Mouse (Mus musculus) hematopoietic stem cell, adult 5-6 weeks (primary cell): Measurements from ENCODE around the gene Itpkb. TPM values are rescaled to one million over a fixed set of nuclear protein-coding genes. Genes with fewer than 3 reads are reported as not detected.

ENCODE experiments used
- ATAC-seq, 2 experiments: fragments of 125-278 bp in 1 of 2; replicated peaks in 1 of 2; 2 replicates each; pipeline ENCODE4 v1.8.0; 2016 to 2017; ENCODE audit warnings: inconsistent platforms in 2 of 2, mild to moderate bottlenecking in 2 of 2, moderate number of reproducible peaks in 2 of 2, low read depth in 1 of 2, moderate TSS enrichment in 1 of 2; ENCODE audit not compliant: low FRiP score in 2 of 2, poor library complexity in 2 of 2, severe bottlenecking in 2 of 2, insufficient read depth in 1 of 2, low TSS enrichment in 1 of 2
- total RNA-seq: library from RNA; stranded (forward); fragments of 172-1452, 232-1000 nt; gene quantifications from 2 replicates; pipeline ENCODE4 v1.2.3, GENCODE M21; 2017

The Itpkb gene
- total RNA-seq, 1 experiment from 2014 or later, result 25.3 TPM

DNA sequence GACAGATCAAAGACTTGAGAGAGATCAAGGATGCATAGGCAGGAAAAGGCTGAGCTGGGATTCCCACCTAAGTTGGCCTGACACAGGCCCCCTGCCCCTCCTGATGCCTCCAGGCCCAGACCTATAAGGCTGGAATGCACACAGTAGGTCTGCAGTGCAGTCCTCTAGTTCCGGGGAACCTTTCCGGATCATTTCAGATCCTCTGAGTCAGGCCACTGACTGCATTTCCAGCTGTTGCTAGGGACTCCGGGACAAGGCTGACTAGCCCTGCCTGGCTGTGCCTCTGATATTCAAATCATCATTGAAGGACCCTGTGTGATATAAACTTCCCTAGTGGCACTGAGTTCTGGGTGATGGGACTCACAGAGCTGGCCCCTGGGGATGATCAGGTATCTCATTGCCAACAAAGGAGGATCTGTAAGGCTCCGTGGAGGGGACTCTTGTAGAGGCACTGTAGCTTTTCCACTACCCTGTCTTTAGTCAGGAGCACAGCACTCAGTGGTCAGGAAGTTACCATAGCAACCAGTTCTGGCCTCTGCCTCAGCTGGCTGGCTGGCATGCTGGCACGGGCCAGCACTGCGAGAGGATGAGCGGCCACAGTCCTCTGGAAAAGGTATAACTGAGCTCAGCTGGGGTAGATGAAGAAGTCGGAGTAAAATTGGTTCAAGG, 90.3 kb downstream of the Itpkb start:
- ATAC-seq, result no peak

DNA sequence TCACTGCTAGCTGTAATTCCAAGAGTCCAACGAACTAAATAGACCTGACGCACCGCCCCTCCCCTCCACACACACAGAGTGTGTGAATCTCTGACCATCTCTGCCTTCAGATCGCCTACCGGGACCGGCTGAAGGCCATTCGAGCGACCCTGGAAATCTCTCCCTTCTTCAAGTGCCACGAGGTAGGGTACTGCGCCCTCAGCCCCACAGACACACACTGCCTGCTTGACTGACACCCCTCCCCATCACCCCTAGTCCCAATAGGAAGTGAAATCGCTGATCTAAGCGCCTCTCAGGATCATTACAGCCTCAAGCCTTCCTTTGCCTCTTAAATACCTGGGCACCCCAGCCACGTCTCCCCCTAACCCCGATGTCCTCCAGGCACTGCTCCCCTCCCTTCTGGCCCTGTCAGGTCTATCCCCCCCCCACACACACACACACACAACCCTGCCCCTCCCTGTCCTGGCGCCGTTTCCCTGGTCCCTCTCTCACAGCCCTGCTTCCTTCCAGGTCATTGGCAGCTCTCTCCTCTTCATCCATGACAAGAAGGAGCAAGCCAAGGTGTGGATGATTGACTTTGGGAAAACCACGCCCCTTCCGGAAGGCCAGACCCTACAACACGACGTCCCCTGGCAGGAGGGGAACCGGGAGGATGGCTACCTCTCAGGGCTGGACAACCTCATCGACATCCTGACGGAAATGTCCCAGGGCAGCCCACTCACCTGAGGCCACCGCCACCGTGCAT, 91.1 kb downstream of the Itpkb start:
- no peak for ATAC-seq

DNA sequence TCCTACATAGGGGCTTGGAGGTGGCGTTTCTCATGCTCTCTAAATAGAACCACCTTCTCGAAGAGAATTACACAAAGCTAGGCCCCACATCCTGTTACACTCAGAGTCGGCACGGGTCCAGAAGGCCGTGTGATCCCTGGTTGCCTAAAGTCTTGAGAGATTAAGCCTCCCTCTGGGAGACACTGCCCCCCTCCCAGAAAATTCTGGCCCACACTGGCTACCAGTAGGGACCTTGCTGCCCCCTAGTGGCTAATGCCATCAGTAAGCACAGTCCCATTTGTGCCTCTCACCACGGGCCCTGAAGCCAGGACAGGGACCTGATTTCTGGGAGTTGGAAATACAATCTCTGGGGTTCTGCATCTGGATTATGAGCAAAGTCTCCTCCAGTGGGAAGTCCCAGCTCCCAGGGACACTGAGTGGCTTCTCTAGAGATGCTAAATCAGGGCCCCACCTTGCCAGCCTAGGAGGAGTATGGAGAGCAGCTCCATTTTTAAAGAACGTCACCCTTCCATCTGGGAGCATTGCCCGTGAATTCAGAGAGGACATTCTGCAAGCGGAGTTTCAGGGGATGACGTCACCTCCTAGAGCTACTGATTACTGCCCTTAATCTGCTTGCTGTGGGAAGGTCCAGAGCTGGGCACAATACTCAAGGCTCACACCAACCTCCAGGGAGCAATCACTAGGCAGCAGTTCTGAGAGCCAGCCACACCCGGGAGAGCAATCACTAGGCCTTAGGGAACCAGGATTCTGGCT, 92.0 kb downstream of the Itpkb start:
- peak; percentile 49 to 73; a peak in 3 of 4 replicates for ATAC-seq

DNA sequence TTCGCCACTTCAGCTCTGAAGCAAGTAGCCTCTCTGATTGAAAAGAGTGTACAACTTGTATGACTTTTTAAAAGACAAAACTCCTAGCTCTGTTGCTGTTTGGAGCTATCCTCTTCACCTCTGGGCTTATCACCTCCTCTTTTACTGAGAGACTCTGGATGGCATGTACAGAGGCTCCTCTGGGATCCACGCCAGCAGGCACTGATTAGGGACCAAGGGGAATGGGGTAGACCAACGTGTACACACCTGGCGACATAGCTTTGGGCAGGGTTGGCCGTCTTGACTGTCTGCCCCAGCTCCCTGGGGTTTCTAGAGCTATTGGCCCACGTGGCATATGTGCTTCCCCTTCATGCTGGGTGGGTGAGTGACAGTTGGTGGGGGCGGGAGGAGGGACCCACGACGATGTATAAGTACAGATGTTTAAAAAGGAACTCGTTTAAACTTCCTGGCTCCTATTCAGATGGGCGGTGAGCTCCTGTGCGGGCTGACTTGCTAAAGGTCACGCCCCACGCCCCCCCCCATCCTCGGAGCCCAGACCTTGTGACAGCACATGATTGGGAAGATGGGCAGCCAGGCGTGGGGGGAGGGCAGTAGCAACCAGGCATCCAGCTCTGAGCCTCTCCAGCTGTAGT, 92.8 kb downstream of the Itpkb start:
- peak; percentile 44 to 57 for ATAC-seq

DNA sequence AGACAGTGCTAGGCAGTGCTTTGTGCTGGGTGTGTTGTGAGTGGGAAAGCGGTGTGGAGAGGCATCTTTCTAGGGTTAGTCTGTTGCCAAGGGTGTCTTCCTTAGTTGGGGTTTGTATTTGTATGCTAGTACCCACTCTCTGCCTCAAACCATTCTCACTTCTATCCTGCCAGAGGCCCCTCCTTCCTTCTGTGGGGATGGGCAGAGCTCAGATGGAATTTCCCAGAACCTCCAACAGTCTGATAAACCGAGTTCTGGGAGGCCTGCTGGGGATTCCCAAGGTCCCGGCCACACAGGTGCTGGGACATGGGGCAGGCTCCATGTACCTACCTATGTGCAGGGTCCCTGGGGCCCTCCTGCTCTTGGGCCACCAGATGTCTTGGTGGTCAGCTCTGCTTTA, 93.6 kb downstream of the Itpkb start:
- ATAC-seq, result no peak

DNA sequence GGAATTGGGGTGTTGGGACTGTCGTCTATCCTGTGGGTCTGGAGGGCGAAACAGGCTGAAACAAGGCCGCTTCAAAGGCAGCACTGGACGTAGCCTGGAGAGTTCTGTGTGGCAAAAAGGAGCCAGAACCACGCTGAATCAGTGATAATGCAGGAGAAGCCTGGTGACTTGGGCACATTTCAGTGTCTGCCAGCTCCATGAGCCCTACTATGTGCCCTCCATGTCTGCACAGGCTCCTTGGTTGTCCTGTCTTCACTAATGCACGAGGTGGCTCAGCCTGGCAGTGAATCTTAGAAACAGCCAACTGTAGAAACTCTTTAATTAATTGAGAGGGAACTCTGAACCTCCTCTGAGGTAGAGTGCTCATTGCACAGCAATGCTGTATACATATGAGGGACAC, 96.1 kb downstream of the Itpkb start:
- ATAC-seq, result no peak

DNA sequence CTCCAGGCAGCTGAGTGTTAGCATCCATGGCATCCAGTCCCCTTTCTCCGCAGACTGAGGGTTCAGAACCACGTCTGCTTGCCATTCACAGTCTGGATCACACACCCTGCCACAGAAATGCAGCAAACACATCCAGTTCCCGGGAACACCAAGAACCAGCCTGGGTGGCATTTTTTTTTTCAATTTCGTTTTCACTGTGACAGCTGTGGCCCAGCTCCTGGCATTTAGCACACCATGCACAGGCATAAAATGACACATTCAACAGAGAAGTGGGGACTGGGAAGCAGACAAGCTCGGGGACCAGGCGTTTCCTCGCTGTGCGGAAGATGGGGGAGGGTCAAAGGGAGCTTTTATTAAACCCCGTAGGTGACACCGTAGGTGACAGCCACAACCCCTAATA, 97.4 kb downstream of the Itpkb start:
- ATAC-seq, result no peak

DNA sequence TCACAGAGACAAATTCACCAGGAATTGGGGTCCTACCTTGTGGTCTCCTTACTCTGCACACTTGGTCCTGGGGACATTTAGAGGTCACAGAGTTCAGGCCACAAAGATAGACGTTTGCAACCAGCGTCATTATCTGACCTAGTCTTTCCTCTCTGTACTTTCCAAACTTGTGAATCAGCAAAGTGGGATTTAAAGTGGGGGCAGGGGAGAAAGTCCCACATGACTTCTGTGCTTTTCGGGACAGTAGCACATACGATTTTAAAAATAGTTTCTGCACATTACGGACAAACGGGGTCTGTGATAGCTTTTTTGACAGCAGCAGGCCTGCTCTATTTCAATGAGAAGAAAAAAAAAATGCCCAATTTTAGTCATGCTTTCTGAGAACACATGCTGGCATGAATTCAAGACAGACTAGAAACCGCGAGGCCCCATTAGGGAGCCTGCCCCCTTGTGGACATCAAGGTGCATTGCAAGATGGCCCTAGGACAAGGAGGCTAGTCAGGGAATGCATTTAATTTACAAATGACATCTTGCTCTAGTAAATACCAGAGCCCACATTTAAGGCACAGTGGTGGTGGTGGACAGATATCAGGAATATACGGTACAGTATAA, 97.9 kb downstream of the Itpkb start:
- peak in 1 of 2 experiments; percentile 33; a peak in 1 of 4 replicates for ATAC-seq

DNA sequence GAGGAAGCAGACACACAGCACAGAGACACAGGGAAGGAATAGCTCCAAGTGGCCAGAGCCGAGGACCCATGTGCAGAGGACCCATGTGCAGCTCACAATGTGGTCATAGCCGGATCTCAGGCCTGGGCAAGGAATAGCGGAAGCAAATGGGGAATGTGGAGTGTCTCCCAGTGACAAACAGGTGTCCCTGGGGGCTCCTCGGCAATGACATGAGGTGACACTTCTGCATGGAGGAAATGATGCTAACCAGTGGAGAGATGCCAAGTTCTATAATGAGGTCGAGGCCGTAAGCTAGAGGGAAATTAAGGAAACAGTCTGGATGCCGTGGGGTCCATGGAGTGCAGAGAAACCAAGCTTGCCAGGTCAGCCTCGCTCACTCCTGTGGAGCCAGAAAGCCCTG, 98.6 kb downstream of the Itpkb start:
- no peak for ATAC-seq

DNA sequence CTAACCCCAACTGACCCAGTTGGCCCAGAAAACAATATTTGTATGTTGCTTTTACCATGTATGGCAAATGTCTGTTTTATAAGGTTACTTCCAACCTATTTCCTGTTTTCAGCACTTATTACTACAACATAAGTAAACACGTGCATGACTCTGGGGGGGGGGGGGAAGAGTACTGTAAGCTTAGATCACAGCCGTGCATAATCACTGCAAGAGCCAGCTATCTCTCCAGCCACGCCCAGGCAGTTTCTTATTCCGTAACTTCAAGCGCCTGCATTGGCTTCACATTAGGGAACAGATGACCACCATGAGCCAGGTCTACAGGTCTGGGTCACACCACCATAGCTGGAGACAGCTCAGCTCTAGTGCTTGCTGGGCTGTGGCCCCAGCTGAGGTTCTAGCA, 99.5 kb downstream of the Itpkb start:
- no peak for ATAC-seq

DNA sequence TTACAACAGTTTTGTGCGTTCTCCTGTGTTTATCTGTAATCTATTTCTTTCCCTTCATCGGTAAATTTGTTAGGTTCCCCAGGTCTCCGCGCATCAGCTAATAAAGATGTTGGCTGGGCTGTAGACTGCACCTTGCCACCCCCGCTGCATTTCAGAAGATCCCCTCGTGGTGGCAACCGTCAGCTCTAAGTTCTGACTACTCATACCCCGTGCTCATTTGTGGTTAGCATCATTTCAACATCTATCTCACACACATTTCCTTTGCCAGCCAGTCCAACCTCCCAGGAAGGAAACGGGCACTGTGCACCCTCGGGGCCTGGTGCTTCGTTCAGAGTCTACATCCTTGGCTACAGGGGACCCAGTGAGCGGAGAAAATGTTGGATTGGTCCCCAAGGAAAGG, 101.5 kb downstream of the Itpkb start:
- ATAC-seq, result peak; percentile 82 to 86

DNA sequence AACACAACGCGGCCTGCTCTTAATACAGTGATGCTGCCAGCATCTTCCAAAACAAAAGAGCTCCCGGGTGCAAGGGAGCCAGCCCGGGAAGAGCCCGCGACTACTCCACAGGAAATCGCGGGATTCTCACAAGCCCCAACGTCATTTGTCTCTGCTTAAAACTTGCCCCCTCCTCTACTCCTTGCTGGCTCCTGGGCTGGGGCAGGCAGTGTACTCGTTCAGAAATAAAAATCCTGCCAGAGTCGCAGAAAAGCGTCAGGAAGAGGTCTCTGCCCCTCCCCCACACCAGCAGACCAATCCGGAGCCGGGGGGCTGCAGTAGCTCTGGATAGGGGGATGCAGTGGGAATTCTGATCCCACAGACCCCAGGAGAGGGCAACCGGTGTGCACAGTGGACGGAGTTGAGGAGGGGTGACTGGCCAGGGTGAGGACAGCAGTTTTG, 102.8 kb downstream of the Itpkb start:
- no peak for ATAC-seq

DNA sequence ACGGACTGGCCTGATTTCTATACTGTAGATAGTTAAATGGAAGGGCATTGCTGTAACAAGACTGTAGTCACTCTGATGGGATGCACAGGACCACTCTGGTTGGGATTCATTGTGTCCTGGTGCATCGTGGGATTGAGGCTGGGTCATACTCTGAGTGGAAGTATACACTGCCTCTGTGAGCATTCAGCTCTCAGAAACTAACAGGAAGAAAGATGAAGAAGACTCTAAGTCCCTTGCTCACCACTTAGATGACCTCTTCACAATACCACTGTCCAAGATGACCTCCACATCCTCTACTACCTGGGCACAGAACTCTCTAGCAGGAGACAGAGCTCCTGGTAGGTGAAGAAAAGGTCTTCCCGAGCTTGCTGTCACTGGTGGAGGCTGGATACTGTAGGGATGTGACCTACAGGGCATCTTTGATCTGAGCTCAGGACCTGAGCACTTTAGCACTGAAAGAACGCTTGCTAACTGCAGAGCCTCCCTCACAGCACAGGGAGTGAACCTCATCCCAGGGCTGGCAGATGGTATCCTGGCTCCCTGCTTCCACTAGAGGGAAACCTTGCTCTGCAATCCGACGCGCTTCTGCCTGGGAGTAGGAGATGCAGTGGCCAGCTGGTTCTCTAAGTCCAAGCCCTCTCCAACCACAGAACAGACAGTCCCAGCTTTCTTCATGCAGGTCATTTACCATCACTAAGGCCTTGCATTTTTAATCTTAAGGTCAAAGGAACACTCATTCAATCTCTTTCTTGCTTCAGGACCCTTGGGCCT, 103.7 kb downstream of the Itpkb start:
- ATAC-seq, result peak; percentile 48 to 65

DNA sequence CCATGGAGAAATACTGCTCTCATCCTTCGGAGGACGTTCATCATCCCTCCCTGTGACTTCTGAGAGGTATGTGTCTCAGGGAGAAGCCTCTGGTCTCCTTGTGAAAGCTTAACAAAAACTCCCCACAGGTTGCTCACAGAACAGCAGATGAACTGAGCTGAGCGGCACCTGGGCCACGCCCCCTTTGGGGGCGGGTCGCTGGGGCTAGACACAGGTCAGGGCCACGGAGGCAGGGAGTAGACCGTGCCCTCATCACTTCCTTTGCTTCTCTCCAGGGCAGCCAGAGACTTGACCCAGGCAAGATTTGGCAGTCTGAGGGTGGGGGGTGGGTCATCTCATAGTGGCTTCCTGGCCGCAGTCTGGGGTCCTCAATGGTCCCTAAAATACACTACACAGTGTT, 104.6 kb downstream of the Itpkb start:
- no peak for ATAC-seq

DNA sequence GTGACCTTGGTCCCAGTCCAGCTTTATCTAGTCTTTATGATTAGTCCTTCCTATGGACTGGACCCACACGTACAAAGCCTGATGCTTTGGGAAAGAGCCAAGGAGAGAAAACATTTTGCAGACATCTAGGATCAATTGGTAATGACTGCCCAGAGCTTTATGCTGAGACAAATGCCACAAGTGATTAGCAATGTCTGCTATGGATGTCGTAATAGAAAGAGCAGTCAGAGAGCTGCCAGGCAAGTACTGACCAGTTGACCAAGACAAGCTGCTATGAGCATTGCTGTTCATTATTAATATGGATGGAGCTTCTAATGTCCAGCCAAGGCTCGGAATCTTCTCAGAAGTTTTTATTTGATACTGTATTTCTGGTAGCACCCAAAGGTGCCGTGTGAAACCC, 109.2 kb downstream of the Itpkb start:
- ATAC-seq, result no peak

DNA sequence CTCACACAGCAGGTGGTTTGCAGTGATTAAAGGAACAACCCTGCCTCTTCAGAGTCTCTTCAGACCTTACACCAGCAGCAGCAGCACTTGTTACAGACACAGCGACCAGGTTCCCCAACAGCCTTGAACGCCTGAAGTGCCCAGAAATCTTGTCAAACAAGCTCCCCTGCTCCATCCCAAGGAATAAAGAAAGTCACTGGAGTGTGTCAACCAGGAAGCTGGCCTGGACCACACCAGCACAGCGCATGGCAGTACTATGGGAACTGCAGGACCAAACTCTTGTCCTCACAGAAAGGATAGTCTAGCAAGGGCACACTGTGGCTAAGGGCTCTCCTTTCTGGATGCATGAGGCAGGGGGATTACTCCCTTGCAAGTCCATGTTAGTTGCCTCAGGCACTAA, 114.1 kb downstream of the Itpkb start:
- ATAC-seq, result no peak

DNA sequence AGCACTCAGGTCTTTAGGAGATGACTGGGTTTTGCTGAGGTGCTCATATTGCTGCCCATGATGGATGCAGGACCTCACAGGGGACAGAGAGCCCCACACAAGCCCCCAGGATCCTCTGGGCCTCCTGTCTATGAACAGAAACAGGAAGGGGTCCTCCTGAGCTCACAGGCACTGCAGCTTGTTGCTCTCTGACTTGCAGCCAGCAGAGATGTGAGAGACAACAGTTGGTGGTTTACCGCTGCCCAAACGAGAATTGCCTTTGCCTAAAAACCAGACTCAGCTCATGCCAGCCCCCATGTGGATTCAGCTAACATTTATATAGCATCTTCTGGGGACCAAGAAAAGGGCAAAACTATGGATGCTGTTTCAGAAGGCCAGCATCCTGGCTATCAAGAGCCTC, 119.4 kb downstream of the Itpkb start:
- ATAC-seq, result no peak
